Mouse (Mus musculus) bone marrow macrophage, adult 2 months (primary cell): Measurements from ENCODE around the gene Prmt8.

Source experiments
- CTCF ChIP-seq: IDR thresholded peaks from 2 replicates; pipeline ENCODE4 v1.5.1; 2012; ENCODE audit warnings: low read depth, mild to moderate bottlenecking, low read length, moderate library complexity
- POLR2A ChIP-seq: IDR thresholded peaks from 2 replicates; pipeline ENCODE4 v1.6.1; 2012; ENCODE audit warnings: mild to moderate bottlenecking, low read depth, low read length, borderline replicate concordance

- no peak for TF ChIP-seq POLR2A
- no peak for TF ChIP-seq CTCF
Observed at GRCm38 (mm10) chr6:127766641-127767200, 2.6 kb downstream of the Prmt8 start.
